Mouse (Mus musculus) cerebellum, adult (tissue): ENCODE results near the gene Mmp25.

ENCODE experiments used
- ATAC-seq: cut with Nextera tagmentation; 2 replicates; pipeline ENCODE4 v1.9.2; 2017; ENCODE audit warnings: mild to moderate bottlenecking, moderate library complexity, mixed read lengths; ENCODE audit not compliant: insufficient number of reproducible peaks, low FRiP score, low TSS enrichment

Mmp25 gene

DNA sequence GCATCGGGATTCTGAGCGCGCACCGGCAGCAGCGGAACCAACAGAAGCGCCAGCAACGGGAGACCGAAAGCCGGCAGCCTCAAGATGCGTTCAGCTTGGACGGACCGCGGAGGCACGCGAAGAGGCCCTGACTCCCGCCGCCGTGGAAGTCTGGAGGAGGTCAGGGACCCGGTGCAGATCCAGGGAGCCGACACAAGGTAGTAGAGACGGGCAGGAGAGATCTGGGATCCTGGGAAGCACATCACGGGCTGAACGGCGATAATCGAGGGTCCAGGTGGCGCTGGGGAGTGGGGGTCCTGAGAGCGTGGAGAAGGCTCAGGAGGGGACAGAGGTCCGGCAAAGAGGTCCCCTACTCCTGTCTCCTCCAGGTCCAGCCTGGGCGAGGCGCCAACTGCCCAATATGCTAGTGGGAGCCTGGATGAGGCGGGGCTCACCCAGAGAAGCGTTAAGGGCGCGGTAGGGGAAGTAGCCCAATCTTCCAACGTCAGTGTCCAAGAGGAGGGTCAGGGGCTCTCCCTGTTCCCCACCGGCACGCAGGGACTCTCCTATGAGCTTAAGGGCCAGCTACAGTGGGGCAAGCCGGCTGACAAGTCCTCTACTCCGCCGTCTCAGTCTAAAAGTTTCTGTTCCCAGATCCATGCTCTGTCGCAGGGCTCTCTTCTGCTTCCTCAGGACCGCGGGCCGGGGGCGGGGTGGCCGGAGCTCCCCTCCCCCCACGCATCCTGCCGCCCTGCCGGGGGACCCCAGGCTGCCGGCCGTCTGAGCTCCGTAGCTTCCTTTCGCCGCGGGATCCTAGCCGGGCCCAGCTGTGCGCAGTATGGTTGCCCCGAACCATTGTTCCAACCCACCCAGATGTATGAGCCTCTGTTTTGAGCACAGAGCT, at the start of gene Mmp25:
Mmp25 (minus strand) TSS at position 665 of the 883 bp plus-strand sequence.
- no peak for ATAC-seq

DNA sequence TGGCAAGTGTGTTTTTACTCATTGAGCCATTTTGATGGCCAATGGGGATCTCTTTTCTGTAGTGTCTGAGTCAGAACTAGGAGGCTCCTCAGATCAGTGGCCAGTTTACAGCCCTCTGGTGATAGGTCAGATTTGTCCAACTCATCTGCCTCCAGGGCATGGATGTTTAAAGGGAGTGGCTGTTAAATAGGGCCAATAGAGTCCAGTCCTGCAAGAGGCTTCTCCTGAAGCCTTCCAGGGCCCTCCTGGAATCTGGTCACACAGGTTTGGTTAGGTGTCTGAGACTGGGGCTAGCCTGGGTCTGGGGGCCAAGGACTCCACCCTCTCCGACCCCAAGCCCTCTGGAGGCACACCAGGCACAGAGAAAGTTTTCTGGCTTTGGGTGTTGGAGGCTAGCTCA, 49.4 kb upstream of the Mmp25 start:
- no peak for ATAC-seq

- no peak for ATAC-seq
These were observed 39.0 kb upstream of the Mmp25 start, which contains the start of gene Cldn9 for GRCm38 (mm10) chr17:23683856-23684672. TSS of gene Cldn9 (minus strand) at chr17:23684026.

GRCm38 (mm10) chr17:23683226-23683625, 38.1 kb upstream of the Mmp25 start:
- ATAC-seq: no peak

GRCm38 (mm10) chr17:23682530-23682929, 37.5 kb upstream of the Mmp25 start:
- no peak for ATAC-seq

DNA sequence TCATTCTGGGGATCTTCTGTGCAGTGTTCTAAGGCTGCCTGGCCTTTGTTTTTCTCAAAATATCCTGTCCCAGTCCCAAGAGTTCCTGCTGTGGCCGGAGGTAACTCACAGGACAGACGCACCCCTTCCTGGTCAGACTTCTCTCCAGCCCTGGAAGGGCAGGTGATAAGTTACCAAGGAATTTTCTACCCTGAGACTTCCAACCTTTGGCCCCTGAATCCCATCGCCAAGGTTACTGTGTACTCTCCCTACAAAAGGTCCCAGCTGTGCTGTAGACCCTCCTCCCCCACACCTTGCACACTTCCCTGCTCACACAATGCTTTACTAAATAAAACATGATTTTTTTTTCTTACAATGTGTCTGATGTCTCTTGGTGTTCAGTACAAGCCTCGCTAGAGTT, 37.0 kb upstream of the Mmp25 start:
- ATAC-seq: no peak

DNA sequence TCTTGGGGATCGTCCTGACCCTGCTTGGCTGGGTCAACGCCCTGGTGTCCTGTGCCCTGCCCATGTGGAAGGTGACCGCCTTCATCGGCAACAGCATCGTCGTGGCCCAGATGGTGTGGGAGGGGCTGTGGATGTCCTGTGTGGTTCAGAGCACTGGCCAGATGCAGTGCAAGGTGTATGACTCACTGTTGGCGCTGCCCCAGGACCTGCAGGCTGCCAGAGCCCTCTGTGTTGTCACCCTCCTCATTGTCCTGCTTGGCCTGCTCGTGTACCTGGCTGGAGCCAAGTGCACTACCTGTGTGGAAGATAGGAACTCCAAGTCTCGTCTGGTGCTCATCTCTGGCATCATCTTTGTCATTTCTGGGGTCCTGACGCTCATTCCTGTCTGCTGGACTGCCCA, 36.0 kb upstream of the Mmp25 start:
- no peak for ATAC-seq

DNA sequence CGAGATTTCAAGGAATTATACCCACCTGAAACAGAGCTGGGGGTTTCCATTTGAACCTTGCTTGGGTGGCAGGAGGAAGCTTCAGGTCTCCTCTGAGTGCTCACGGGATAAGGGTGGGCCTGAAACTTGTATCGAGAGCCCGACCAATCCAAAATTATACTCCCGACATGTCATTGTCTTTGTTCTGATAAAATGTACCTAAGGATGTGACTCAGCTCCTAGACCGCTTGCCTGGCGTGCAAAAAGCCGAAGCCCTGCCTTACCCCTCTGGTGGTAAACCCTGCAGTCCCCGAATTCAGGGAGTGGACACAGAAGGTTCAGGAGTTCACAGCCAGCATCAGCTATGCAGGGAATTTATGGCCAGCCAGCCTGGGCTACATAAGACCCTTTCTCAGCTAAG, 35.3 kb upstream of the Mmp25 start:
- ATAC-seq: no peak

- no peak for ATAC-seq
These were observed 34.2 kb upstream of the Mmp25 start, which contains the start of gene Cldn6 for GRCm38 (mm10) chr17:23679127-23679835. TSS of gene Cldn6 (plus strand) at chr17:23679249.

GRCm38 (mm10) chr17:23677236-23677679, 32.2 kb upstream of the Mmp25 start, which contains the start of gene Tnfrsf12a:
TSS of gene Tnfrsf12a (minus strand) at chr17:23677468.
- ATAC-seq: peak; percentile 28; the same call in 1 of the 2 replicates

DNA sequence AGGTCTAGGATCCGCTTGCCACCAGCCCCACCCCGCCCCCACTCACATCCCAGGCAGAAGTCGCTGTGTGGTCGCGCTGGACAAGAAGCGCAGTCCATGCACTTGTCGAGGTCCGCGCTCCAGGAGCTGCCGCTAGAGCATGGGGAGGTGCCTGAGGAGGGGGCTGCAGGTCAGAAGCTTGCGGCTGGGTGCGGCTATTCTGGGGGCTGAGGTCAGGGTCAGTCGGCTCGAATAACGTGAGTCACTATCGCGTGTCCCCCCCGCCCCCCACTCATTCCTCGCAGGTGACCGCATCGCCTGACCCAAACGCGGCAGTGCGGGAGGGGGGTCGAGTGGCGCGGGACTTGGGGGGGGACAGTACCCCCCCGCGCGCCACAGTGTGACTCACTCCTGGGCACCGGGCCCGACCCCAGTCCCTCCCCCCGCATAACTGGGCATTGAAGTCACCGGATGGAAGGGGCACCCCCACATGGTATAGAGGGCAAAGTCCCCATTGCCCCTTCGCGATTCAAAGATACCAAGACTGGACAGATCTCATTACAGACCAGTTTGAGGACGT, 31.5 kb upstream of the Mmp25 start:
- ATAC-seq: no peak

DNA sequence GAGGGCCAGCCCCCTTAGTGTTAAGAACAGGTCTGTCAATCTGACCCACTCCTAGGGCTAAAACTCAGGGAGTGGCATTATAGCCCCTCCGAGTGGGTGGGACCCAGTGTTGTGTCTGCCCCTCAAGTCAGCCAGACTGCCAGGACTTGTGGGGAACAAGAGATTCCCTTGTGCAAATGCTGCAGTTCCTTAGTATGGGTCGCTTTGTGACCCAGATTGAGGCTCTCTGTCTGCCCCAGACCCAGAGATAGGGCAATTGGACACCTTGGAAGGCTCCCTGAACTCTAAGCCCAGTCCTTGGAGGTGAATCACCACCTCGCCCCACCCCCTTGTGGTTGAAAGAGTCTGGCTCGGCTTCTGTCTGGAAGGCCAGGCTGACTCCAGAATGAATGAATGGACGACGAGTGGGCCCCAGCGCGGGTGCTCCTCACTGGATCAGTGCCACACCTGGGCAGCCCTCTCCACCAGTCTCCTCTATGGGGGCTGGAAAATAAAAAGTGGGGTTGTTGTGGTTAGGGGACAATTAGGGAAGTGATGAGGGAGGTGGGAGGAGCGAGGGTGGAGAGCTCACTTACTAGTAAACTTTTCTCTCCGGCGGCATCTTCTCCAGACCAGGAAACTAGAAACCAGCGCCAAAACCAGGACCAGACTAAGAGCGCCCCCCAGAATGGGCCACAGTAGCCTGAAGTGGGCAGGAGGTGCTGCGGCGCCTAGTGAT, 30.6 kb upstream of the Mmp25 start:
- ATAC-seq: no peak

GRCm38 (mm10) chr17:23675127-23675526, 30.1 kb upstream of the Mmp25 start:
- ATAC-seq: no peak

- no peak for ATAC-seq
These were observed 29.3 kb upstream of the Mmp25 start for GRCm38 (mm10) chr17:23674271-23674952.

GRCm38 (mm10) chr17:23673424-23674073, 28.5 kb upstream of the Mmp25 start, which contains the start of the genes Hcfc1r1 and Thoc6:
TSS of gene Hcfc1r1 (plus strand) at chr17:23673596.
TSS of gene Thoc6 (minus strand) at chr17:23673882.
- ATAC-seq: peak; percentile 94

DNA sequence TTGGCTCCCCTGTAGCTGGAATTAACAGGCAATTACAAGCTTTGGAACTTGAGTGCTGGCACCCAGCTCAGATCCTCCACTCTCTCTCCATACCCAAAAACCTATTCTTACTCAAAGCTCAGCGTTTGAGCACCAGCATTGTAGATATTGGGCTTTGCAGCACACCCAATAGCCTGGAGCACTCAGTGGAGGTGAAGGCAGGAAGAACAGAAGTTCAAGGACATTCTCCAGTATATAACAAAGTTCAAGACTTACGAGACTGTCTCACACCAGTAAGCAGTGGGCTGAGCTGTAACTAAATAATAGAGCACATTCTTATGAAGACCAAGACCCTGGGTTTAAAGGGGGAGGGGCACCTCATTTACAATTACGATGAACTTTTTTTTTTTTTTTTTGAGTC, 27.7 kb upstream of the Mmp25 start:
- no peak for ATAC-seq

DNA sequence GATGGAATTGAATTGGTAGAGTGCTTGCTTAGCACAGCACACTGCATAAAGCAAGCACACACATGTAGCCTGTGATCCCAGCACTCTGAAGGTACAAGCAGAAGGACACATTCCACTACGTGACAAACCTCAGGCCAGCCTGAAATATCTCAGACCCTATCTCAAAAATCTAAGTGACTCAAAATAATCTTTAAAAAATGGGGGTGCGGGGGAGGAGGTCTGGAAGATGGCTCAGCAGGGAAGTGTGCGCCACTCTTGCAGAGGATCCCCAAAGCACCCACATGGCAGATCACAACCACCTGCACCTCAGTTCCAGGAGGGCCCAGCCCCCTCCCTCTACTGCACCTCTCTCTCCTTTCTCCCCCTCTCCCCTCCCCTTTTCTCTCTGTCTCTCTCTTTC, 26.4 kb upstream of the Mmp25 start:
- ATAC-seq: no peak

- no peak for ATAC-seq
These were observed 25.5 kb upstream of the Mmp25 start for GRCm38 (mm10) chr17:23670516-23671074.
